Mouse (Mus musculus) adrenal gland, postnatal 14 days (tissue): Measurements from ENCODE around the gene Arhgap28. TPM values are rescaled to one million over a fixed set of nuclear protein-coding genes. Genes with fewer than 3 reads are reported as not detected.

Source experiments
- DNase-seq: peaks from one replicate; pipeline ENCODE4 v3.0.0; 2021; ENCODE audit warnings: mixed read lengths
- total RNA-seq: library from RNA; stranded (reverse); gene quantifications from 2 replicates; pipeline ENCODE4 v1.2.3, GENCODE M21; 2021

Arhgap28 gene
- total RNA-seq, 1 experiment from 2014 or later: 13.2 TPM

- DNase-seq: no peak
Observed at GRCm38 (mm10) chr17:67989716-67990115, 14.2 kb downstream of the Arhgap28 start.

- DNase-seq: peak; percentile 86
Observed at GRCm38 (mm10) chr17:67988920-67989621, 14.8 kb downstream of the Arhgap28 start.

GRCm38 (mm10) chr17:67985532-67985931 is 18.4 kb downstream of the Arhgap28 start:
- DNase-seq: no peak

- DNase-seq: no peak
Observed at GRCm38 (mm10) chr17:67980573-67980972, 23.3 kb downstream of the Arhgap28 start.

- no peak for DNase-seq
Observed at GRCm38 (mm10) chr17:67979248-67979647, 24.7 kb downstream of the Arhgap28 start.

GRCm38 (mm10) chr17:67978786-67979185 is 25.1 kb downstream of the Arhgap28 start:
- DNase-seq: peak; percentile 93

GRCm38 (mm10) chr17:67976465-67976864 is 27.5 kb downstream of the Arhgap28 start:
- no peak for DNase-seq

GRCm38 (mm10) chr17:67976027-67976426 is 27.9 kb downstream of the Arhgap28 start:
- DNase-seq: peak; percentile 60

GRCm38 (mm10) chr17:67974679-67975078 is 29.2 kb downstream of the Arhgap28 start:
- no peak for DNase-seq

GRCm38 (mm10) chr17:67966853-67967540 is 36.9 kb downstream of the Arhgap28 start:
- no peak for DNase-seq

- DNase-seq: no peak
Observed at GRCm38 (mm10) chr17:67962858-67963257, 41.1 kb downstream of the Arhgap28 start.

GRCm38 (mm10) chr17:67962020-67962419 is 41.9 kb downstream of the Arhgap28 start:
- peak; percentile 29 for DNase-seq

GRCm38 (mm10) chr17:67958909-67959308 is 45.0 kb downstream of the Arhgap28 start:
- DNase-seq: no peak

- DNase-seq: no peak
Observed at GRCm38 (mm10) chr17:67957603-67958002, 46.3 kb downstream of the Arhgap28 start.

GRCm38 (mm10) chr17:67955876-67956690 is 47.8 kb downstream of the Arhgap28 start:
- no peak for DNase-seq

- DNase-seq: no peak
Observed at GRCm38 (mm10) chr17:67954961-67955360, 49.0 kb downstream of the Arhgap28 start.

- DNase-seq: no peak
Observed at GRCm38 (mm10) chr17:67950523-67951213, 53.3 kb downstream of the Arhgap28 start.

- no peak for DNase-seq
Observed at GRCm38 (mm10) chr17:67948601-67949000, 55.3 kb downstream of the Arhgap28 start.

- no peak for DNase-seq
Observed at GRCm38 (mm10) chr17:67945453-67945852, 58.5 kb downstream of the Arhgap28 start.

GRCm38 (mm10) chr17:67944256-67944655 is 59.7 kb downstream of the Arhgap28 start:
- DNase-seq: no peak

- peak; percentile 47 for DNase-seq
Observed at GRCm38 (mm10) chr17:67941026-67941425, 62.9 kb downstream of the Arhgap28 start.

GRCm38 (mm10) chr17:67937050-67937449 is 66.9 kb downstream of the Arhgap28 start:
- DNase-seq: no peak
